Mouse (Mus musculus): Measurements from ENCODE around the gene Nudcd3. TPM values are rescaled to one million over a fixed set of nuclear protein-coding genes. Genes with fewer than 3 reads are reported as not detected.

Gene Nudcd3
- 52.6 TPM for total RNA-seq (2023)

DNA sequence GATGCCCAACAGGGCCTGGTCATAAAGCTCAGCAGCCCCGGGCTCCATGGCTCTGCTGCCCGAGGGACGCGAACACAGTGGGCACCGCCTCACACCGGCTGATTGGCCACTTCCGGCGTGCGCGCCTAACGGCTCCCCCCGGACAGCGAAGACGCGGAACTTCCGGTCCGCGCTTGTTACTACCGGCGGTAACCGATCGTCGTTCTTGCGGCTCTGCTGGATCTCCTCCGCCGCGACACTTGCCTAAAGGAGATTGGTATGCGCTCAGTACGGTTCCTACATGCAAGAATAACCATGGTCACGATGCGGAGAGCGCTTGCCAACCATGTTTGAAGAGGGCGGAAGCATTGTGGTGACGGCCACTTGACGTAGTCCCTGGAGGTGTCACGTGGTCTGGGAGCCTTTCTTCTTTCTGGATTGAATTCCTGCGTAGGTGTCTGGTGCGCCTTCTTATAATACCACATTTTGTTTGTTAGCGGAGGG lies at the start of gene Nudcd3:
Nudcd3 (minus strand) TSS at position 329 of the 483 bp plus-strand sequence.

DNA sequence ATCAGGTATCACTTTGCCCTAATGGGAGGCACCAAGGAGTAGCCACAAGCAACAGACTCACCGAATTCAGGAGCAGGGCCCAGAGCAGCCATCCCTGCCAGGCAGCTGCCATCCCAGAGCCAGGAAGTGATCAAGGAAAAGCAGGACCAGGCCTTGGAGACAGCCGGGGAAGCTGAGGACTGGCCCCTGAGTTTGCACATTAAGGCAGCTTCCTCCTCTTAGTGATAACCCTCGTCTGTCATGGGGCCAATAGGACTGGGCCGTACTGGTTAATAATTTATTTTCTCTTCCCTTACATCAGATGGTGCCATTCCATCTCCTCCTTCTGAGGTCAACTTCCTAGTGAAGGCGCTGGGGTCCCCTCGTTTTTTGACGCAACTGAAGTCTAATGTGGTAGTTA lies 29.8 kb upstream of the Nudcd3 start, which contains the start of gene Npc1l1:
Npc1l1 (minus strand) TSS at position 132 of the 400 bp plus-strand sequence.

DNA sequence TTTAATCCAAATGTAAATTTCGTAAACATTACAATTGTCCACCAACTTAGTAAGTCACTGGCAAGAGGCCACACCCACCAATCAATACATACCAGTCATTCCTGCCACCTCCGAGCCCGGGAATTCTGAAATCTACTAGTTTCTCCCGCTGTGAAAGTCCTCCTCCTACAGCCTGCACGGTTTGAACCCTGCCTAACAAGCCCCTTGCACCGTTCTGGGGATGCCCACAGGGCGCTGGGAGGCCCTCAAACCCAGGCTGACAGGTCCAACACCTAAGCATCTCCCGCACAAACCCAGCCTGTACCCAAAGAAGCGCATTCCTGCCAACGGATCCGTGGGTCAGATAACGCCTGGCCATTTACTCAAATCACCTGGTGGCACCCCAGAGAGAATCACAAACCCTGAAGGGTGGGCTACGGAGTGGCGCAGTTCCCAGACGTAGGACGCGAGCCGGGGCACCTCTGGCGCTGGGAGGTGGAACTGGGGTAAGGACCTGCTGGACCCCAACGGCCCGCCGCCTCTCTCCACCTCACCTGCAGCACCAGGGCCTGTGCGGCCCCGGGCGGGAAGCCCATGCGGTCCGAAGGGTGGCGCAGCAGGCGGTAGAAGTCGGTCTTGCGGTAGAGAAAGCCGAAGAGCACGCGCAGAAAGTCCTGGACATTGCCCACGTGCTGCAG lies 667 bp downstream of the Nudcd3 start, which contains the start of gene A730071L15Rik:
A730071L15Rik (plus strand) TSS at position 620 of the 677 bp plus-strand sequence.

DNA sequence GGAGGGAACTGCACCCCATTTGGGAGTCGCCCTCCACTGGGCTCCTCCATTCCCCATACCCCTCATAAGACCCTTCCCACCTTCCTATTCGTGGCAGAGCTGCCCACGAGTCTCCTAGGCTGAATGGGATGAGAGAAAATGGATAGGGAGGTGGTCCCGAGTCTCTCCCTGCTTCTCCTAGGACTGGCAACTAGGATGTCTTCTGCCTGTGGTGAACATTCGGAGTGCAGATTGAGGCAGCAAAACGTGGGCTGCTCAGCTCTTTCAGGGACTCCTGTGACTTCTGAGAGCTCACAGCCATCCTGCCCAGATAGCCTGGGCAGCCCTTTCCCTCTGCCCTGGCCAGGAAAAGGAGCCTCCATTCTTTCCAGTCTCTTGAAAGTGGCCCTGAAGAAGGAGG lies 134.0 kb downstream of the Nudcd3 start, which contains the start of gene Camk2b:
Camk2b (minus strand) TSS at position 187 of the 400 bp plus-strand sequence.

Other genes with a start within 250 kb of the Nudcd3 start
- gene Ykt6, start 244.7 kb downstream of the Nudcd3 start, total RNA-seq (2023), result 59.6 TPM
- 12.5 TPM for gene Camk2b, start 134.1 kb downstream of the Nudcd3 start, total RNA-seq (2023)
- gene A730071L15Rik, start 386 bp downstream of the Nudcd3 start, total RNA-seq (2023), result 0.47 TPM
- gene Npc1l1, start 29.7 kb upstream of the Nudcd3 start, total RNA-seq (2023), result 0.32 TPM
- gene Ddx56, start 67.4 kb upstream of the Nudcd3 start, total RNA-seq (2023), result 73.7 TPM
- 26.6 TPM for gene Tmed4, start 74.5 kb upstream of the Nudcd3 start, total RNA-seq (2023)
- gene Ogdh, start 91.2 kb upstream of the Nudcd3 start, total RNA-seq (2023), result 169 TPM
- 103 TPM for gene Zmiz2, start 188.7 kb upstream of the Nudcd3 start, total RNA-seq (2023)
- 1,175 TPM for gene Ppia, start 215.0 kb upstream of the Nudcd3 start, total RNA-seq (2023)
- 54.9 TPM for gene H2afv, start 244.0 kb upstream of the Nudcd3 start, total RNA-seq (2023)

Data from CD4-positive naive resting alpha-beta T cell, adult 76 days (primary cell).